Mouse (Mus musculus): Measurements from ENCODE around the gene Elane.

GRCm38 (mm10) chr10:79934272-79934721 lies 48.2 kb downstream of the Elane start:
- TF ChIP-seq POLR2A (IDR thresholded peaks at IDR 0.05; ENCODE audit: low read depth, low read length) (no peak), CTCF (IDR thresholded peaks at IDR 0.05; ENCODE audit: extremely low read depth, insufficient read depth, insufficient read length, insufficient replicate concordance) (no peak)
